Mouse (Mus musculus) hindbrain, embryonic 15.5 days (tissue): ENCODE measurements around the gene Cox6a1. TPM values are rescaled to one million over a fixed set of nuclear protein-coding genes. Genes with fewer than 3 reads are reported as not detected.

Experiments used
- polyA plus RNA-seq: library from polyadenylated mRNA; unstranded; fragments of >200 nt; fragmentation: Nextera tagmentation; extraction: Ambion mirVana; gene quantifications from 2 replicates; pipeline ENCODE4 v1.2.1, GENCODE M21; 2015

The Cox6a1 gene
- polyA plus RNA-seq, 1 experiment from 2014 or later: 1,223 TPM

Other genes starting within 250 kb of the Cox6a1 start
- 21.6 and 23.1 TPM in 2 replicates for gene Acads, start 229.6 kb downstream of the Cox6a1 start, polyA plus RNA-seq
- 36.9 and 38.0 TPM in 2 replicates for gene Unc119b, start 214.0 kb downstream of the Cox6a1 start, polyA plus RNA-seq
- gene Mlec, start 190.8 kb downstream of the Cox6a1 start, polyA plus RNA-seq: 30.6 and 33.6 TPM in 2 replicates
- 11.2 and 14.2 TPM in 2 replicates for gene Cabp1, start 154.6 kb downstream of the Cox6a1 start, polyA plus RNA-seq
- gene Pop5, start 113.1 kb downstream of the Cox6a1 start, polyA plus RNA-seq: 102 TPM in 2 replicates
- gene Rnf10, start 76.1 kb downstream of the Cox6a1 start, polyA plus RNA-seq: 187 and 218 TPM in 2 replicates
- 57.3 and 59.3 TPM in 2 replicates for gene Coq5, start 69.3 kb downstream of the Cox6a1 start, polyA plus RNA-seq
- 1,255 and 1,318 TPM in 2 replicates for gene Dynll1, start 48.0 kb downstream of the Cox6a1 start, polyA plus RNA-seq
- 142 and 146 TPM in 2 replicates for gene Srsf9, start 21.8 kb downstream of the Cox6a1 start, polyA plus RNA-seq
- gene Gatc, start 7.8 kb downstream of the Cox6a1 start, polyA plus RNA-seq: 32.3 and 45.2 TPM in 2 replicates
- gene Triap1, start 7.8 kb downstream of the Cox6a1 start, polyA plus RNA-seq: 51.0 and 53.7 TPM in 2 replicates
- 59.9 and 60.3 TPM in 2 replicates for gene Msi1, start 80.6 kb upstream of the Cox6a1 start, polyA plus RNA-seq
- gene Pla2g1b, start 117.3 kb upstream of the Cox6a1 start, polyA plus RNA-seq: 0.54 TPM in 1 of 2 replicates, not detected in the other
- gene Sirt4, start 135.7 kb upstream of the Cox6a1 start, polyA plus RNA-seq: 27.3 and 32.2 TPM in 2 replicates
- 22.0 and 24.3 TPM in 2 replicates for gene Pxn, start 157.7 kb upstream of the Cox6a1 start, polyA plus RNA-seq
- 801 and 847 TPM in 2 replicates for gene Rplp0, start 210.5 kb upstream of the Cox6a1 start, polyA plus RNA-seq
- gene Gcn1l1, start 216.3 kb upstream of the Cox6a1 start, polyA plus RNA-seq: 40.6 and 44.4 TPM in 2 replicates